Mouse (Mus musculus): Measurements from ENCODE around the gene Ehhadh. TPM values are rescaled to one million over a fixed set of nuclear protein-coding genes. Genes with fewer than 3 reads are reported as not detected.

Ehhadh gene
- total RNA-seq (2014; rRNA removed) (1.6 and 1.9 TPM in 2 replicates), polyA plus RNA-seq (2015; fragmentation: Nextera tagmentation; extraction: Ambion mirVana) (1.3 and 1.4 TPM in 2 replicates)

DNA sequence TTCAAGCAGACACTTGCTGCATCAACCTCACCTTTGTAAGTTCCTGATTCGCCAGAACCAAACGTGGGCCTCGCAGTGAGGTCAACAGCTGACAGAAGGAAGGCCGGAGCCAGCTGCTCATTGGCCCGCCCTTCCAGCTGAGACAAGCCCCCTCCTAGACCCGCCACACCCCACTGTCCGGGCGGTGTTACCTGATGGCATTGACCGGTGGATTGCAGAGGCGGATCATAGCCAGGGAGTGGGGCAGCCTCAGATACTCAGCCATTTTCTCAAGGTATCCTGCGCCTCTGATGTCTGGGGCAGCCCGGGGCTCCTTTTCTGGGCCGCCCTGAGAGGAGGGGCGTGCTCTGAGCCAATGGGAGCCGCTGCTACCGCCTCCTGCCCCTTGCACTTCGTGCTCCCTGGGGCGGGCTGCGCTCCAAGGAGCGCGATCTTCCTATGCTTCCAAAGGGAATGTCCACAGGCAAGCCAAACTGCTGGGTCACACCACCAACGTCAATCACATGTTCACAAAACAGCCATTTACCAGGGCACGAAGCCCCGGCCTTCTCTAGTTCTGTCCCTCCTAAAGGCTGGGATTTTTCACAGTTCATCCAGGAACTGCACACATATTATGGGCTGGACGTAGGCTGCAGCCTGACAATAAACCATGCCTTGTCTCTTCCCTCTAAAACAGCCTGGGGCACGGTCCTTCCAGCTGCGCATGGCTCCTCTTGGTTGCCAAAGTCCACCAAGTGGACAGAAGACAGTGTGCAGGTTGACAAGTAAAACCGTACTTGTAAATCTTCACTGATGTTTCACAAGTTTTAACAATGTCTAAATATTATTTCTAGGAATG, at the start of gene Ehhadh:
Gene Ehhadh (minus strand): TSS at position 292 of the 838 bp plus-strand sequence.
- peak; percentile 49 for DNase-seq
- no peak for TF ChIP-seq CTCF (IDR thresholded peaks at IDR 0.05; ENCODE audit: low read depth)
- peaks cover 10% of the 10 kb centered on the region; the same call in 1 of the 2 replicates for H3K4me1 ChIP-seq (ENCODE audit: insufficient read depth)
- peak within 1 kb of the TSS; percentile 60 for H3K9ac ChIP-seq
- no peaks in the 10 kb centered on the region for H3K27me3 ChIP-seq (ENCODE audit: insufficient read depth, low read length)
- WGBS, result 14% methylated on average over 28 of the region's 28 CpGs
- H3K9me3 ChIP-seq (ENCODE audit: low read length), result no peaks in the 10 kb centered on the region
- peak within 1 kb of the TSS; percentile 58 for H3K4me2 ChIP-seq (ENCODE audit: low read depth)
- ATAC-seq, result peak; percentile 96
- peak within 1 kb of the TSS; percentile 45 for H3K4me3 ChIP-seq (ENCODE audit: low read depth, low read length)
- no peaks in the 10 kb centered on the region for H3K36me3 ChIP-seq (ENCODE audit: insufficient read depth)
- no peak within 1 kb of the TSS for H3K27ac ChIP-seq (ENCODE audit: low read depth, low read length)

GRCm38 (mm10) chr16:21836311-21837072, 48.9 kb upstream of the Ehhadh start:
- no peak overlapping the region for H3K9ac ChIP-seq
- H3K27ac ChIP-seq (ENCODE audit: low read depth, low read length), result no peak overlapping the region
- H3K27me3 ChIP-seq (ENCODE audit: insufficient read depth, low read length), result no peaks in the 10 kb centered on the region
- TF ChIP-seq CTCF (IDR thresholded peaks at IDR 0.05; ENCODE audit: low read depth), result peak; percentile 87
- ATAC-seq (peak; percentile 96), DNase-seq (peak; percentile 81)
- WGBS, result 57% methylated on average over 7 of the region's 7 CpGs
- H3K4me3 ChIP-seq (ENCODE audit: low read depth, low read length), result no peak overlapping the region
- no peaks in the 10 kb centered on the region for H3K9me3 ChIP-seq (ENCODE audit: low read length)
- no peaks in the 10 kb centered on the region for H3K4me1 ChIP-seq (ENCODE audit: insufficient read depth)
- H3K4me2 ChIP-seq (ENCODE audit: low read depth), result no peak overlapping the region
- H3K36me3 ChIP-seq (ENCODE audit: insufficient read depth), result no peaks in the 10 kb centered on the region

DNA sequence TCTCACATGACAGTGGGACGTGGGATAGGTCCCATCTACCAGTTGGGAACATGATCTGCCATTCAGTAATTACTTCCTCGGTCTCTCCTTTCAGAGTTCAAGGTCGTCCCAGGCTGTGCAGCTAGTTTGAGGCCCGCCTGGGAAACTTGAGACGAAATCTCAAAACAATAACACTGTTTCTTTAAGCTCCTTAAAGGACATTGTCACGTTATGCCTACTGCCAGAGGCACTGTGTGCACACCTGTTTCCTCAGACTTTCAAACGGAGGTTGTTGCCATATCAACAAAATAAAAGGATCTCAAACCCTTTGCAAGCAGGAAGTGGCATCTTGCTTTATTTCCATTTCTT, 48.0 kb upstream of the Ehhadh start:
- 44% methylated on average over 7 of the region's 7 CpGs for WGBS
- no peak for DNase-seq
- Histone ChIP-seq H3K36me3 (ENCODE audit: insufficient read depth) (no peaks in the 10 kb centered on the region), H3K4me1 (ENCODE audit: insufficient read depth) (no peaks in the 10 kb centered on the region), H3K27ac (ENCODE audit: low read depth, low read length) (no peak overlapping the region), H3K4me2 (ENCODE audit: low read depth) (no peak overlapping the region), H3K9ac (no peak overlapping the region), H3K27me3 (ENCODE audit: insufficient read depth, low read length) (no peaks in the 10 kb centered on the region), H3K9me3 (ENCODE audit: low read length) (no peaks in the 10 kb centered on the region), H3K4me3 (ENCODE audit: low read depth, low read length) (no peak overlapping the region)
- ATAC-seq, result no peak
- TF ChIP-seq CTCF (IDR thresholded peaks at IDR 0.05; ENCODE audit: low read depth), result no peak

- Histone ChIP-seq H3K4me3 (ENCODE audit: low read depth, low read length) (no peak overlapping the region), H3K27ac (ENCODE audit: low read depth, low read length) (no peak overlapping the region), H3K27me3 (ENCODE audit: insufficient read depth, low read length) (no peaks in the 10 kb centered on the region), H3K9ac (no peak overlapping the region), H3K4me2 (ENCODE audit: low read depth) (no peak overlapping the region), H3K36me3 (ENCODE audit: insufficient read depth) (no peaks in the 10 kb centered on the region), H3K9me3 (ENCODE audit: low read length) (no peaks in the 10 kb centered on the region), H3K4me1 (ENCODE audit: insufficient read depth) (no peaks in the 10 kb centered on the region)
- no peak for TF ChIP-seq CTCF (IDR thresholded peaks at IDR 0.05; ENCODE audit: low read depth)
- WGBS, result 88% methylated on average over 8 of the region's 8 CpGs
- ATAC-seq (no peak), DNase-seq (no peak)
These were observed 47.4 kb upstream of the Ehhadh start for GRCm38 (mm10) chr16:21834866-21835583.

DNA sequence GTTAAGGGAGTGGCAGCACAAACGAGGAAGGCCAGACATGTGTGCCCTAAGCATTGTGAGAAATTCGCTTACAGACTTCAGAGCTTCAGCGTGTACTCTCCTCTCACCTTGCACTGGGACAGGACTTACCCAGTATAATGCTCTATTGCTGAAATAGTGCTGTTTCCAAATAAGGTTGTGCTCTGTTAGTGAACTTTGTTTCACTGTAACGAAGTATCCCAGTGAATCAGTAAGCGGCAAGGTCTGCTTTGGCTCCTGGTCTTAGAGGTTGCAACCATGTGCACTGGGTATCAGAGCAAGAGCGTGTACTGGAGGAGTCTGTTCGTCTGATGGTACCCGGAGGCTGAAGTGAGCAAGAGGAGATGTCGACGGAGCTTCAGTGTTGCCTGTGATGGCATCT, 46.4 kb upstream of the Ehhadh start:
- TF ChIP-seq CTCF (IDR thresholded peaks at IDR 0.05; ENCODE audit: low read depth), result no peak
- Histone ChIP-seq H3K27me3 (ENCODE audit: insufficient read depth, low read length) (no peaks in the 10 kb centered on the region), H3K9ac (no peak overlapping the region), H3K4me1 (ENCODE audit: insufficient read depth) (no peaks in the 10 kb centered on the region), H3K27ac (ENCODE audit: low read depth, low read length) (no peak overlapping the region), H3K4me2 (ENCODE audit: low read depth) (no peak overlapping the region), H3K4me3 (ENCODE audit: low read depth, low read length) (no peak overlapping the region), H3K36me3 (ENCODE audit: insufficient read depth) (no peaks in the 10 kb centered on the region), H3K9me3 (ENCODE audit: low read length) (no peaks in the 10 kb centered on the region)
- DNase-seq (no peak), ATAC-seq (no peak)
- WGBS, result 74% methylated on average over 10 of the region's 10 CpGs

- DNase-seq, result no peak
- Histone ChIP-seq H3K4me2 (ENCODE audit: low read depth) (no peak overlapping the region), H3K27me3 (ENCODE audit: insufficient read depth, low read length) (no peaks in the 10 kb centered on the region), H3K27ac (ENCODE audit: low read depth, low read length) (no peak overlapping the region), H3K4me1 (ENCODE audit: insufficient read depth) (no peaks in the 10 kb centered on the region), H3K9me3 (ENCODE audit: low read length) (no peaks in the 10 kb centered on the region), H3K36me3 (ENCODE audit: insufficient read depth) (no peaks in the 10 kb centered on the region), H3K4me3 (ENCODE audit: low read depth, low read length) (no peak overlapping the region), H3K9ac (no peak overlapping the region)
- 63% methylated on average over 1 of the region's 1 CpGs for WGBS
- no peak for ATAC-seq
- TF ChIP-seq CTCF (IDR thresholded peaks at IDR 0.05; ENCODE audit: low read depth), result no peak
These were observed 45.9 kb upstream of the Ehhadh start for GRCm38 (mm10) chr16:21833469-21833868.

Data from forebrain, postnatal 0 days (tissue).